In genomic region chr16:91382261-91382790, GRCm38 (mm10) we compare ENCODE assay signal across 29 mouse cellular contexts. TPM values are rescaled to one million over a fixed set of nuclear protein-coding genes. Genes with fewer than 3 reads are reported as not detected.
DNase-seq lines count a peak whose midpoint lies in the region; ATAC-seq and TF ChIP-seq lines count a peak whose summit lies in the region.
"Had no signal": no experiment of that assay in that cellular context is flagged by ENCODE, and none has a peak within 500 bp of the region (broad histone marks: within the 10 kb centered on the region; RNA-seq: fewer than 3 reads in every experiment).

No protein-coding gene starts in this region.

- no peaks in the 10 kb centered on the region for H3K79me2 ChIP-seq in MEL (ENCODE audit: control insufficient read depth, insufficient read depth, low read length, poor library complexity)

- no peak overlapping the region for H3K9ac ChIP-seq in intestine, embryonic 16.5 days (ENCODE audit: low read depth, low read length)
- no peak overlapping the region for H3K9ac ChIP-seq in intestine, embryonic 15.5 days
- H3K9ac ChIP-seq in MEL (ENCODE audit: control insufficient read depth, low read depth, low read length, poor library complexity, severe bottlenecking) = no peak overlapping the region
- no peak overlapping the region for H3K9ac ChIP-seq in liver, embryonic 13.5 days
- H3K9ac ChIP-seq: embryonic facial prominence, embryonic 12.5 days; forebrain, postnatal 0 days; heart, embryonic 15.5 days; hindbrain, embryonic 14.5 days; limb, embryonic 15.5 days; lung, embryonic 15.5 days; midbrain, embryonic 12.5 days; stomach, embryonic 15.5 days had no signal

- ATAC-seq in intestine, embryonic 16.5 days = 0 out of 2 replicates have a peak, but pooled peaks have one; percentile 31
- ATAC-seq in intestine, embryonic 15.5 days = no peak
- ATAC-seq in liver, embryonic 13.5 days (ENCODE audit: low read depth) = no peak
- peak; percentile 78 for ATAC-seq in monocyte, adult 5-6 weeks (replicated peaks; ENCODE audit: insufficient number of reproducible peaks, low FRiP score, low TSS enrichment, poor library complexity, severe bottlenecking)
- ATAC-seq: CD4-positive, CD25-positive, alpha-beta regulatory T cell, adult 4 months; forebrain, postnatal 0 days; inflammation-experienced regulatory T-cells, adult 6 months had no signal

- WGBS in intestine, embryonic 16.5 days = 86% methylated on average over 9 of the region's 9 CpGs
- 89% methylated on average over 9 of the region's 9 CpGs for WGBS in intestine, embryonic 15.5 days
- WGBS in liver, embryonic 13.5 days (ENCODE audit: insufficient replicate concordance) = 63% methylated on average over 9 of the region's 9 CpGs

- no peak for TF ChIP-seq EP300 in MEL (IDR thresholded peaks at IDR 0.05; ENCODE audit: low read depth in 1 of 2, low read length in 2 of 2)

- no peak overlapping the region for H3K4me2 ChIP-seq in intestine, embryonic 16.5 days (ENCODE audit: low read depth, low read length)
- H3K4me2 ChIP-seq in intestine, embryonic 15.5 days (replicated peaks) = no peak overlapping the region
- H3K4me2 ChIP-seq in liver, embryonic 13.5 days = no peak overlapping the region
- H3K4me2 ChIP-seq: embryonic facial prominence, embryonic 12.5 days; heart, embryonic 15.5 days; hindbrain, embryonic 14.5 days; limb, embryonic 15.5 days; lung, embryonic 15.5 days; midbrain, embryonic 12.5 days; stomach, embryonic 15.5 days had no signal

- no peaks in the 10 kb centered on the region for H3K9me3 ChIP-seq in intestine, embryonic 16.5 days (ENCODE audit: control insufficient read depth, low read length)
- H3K9me3 ChIP-seq in intestine, embryonic 15.5 days = no peaks in the 10 kb centered on the region
- H3K9me3 ChIP-seq in MEL (replicated peaks; ENCODE audit: insufficient read depth, low read length) = no peaks in the 10 kb centered on the region
- H3K9me3 ChIP-seq in liver, embryonic 13.5 days (replicated peaks) = no peaks in the 10 kb centered on the region
- H3K9me3 ChIP-seq: embryonic facial prominence, embryonic 12.5 days; heart, embryonic 15.5 days; limb, embryonic 15.5 days; lung, embryonic 15.5 days; midbrain, embryonic 12.5 days; stomach, embryonic 15.5 days had no signal

- H3K4me3 ChIP-seq in intestine, embryonic 16.5 days (ENCODE audit: low read length) = no peak overlapping the region
- H3K4me3 ChIP-seq in intestine, embryonic 15.5 days (replicated peaks) = no peak overlapping the region
- H3K4me3 ChIP-seq in MEL (ENCODE audit: control insufficient read depth in 1 of 2, insufficient read depth in 1 of 2, low read depth in 2 of 2, low read length in 2 of 2) = no peak overlapping the region
- no peak overlapping the region for H3K4me3 ChIP-seq in liver, embryonic 13.5 days (replicated peaks)
- H3K4me3 ChIP-seq: embryonic facial prominence, embryonic 12.5 days; heart, embryonic 15.5 days; left cerebral cortex, adult 2 months; limb, embryonic 15.5 days; lung, embryonic 15.5 days; midbrain, embryonic 12.5 days; stomach, embryonic 15.5 days had no signal

- TF ChIP-seq POLR2A in MEL (IDR thresholded peaks at IDR 0.05; ENCODE audit: control insufficient read depth in 1 of 2, insufficient read depth in 1 of 2, low read depth in 1 of 2, low read length in 2 of 2, poor library complexity in 1 of 2) = no peak

- peaks cover 2% of the 10 kb centered on the region; the same call in 1 of the 2 replicates for H3K36me3 ChIP-seq in intestine, embryonic 16.5 days (ENCODE audit: control insufficient read depth, insufficient read depth, low read length)
- H3K36me3 ChIP-seq in intestine, embryonic 15.5 days = no peaks in the 10 kb centered on the region
- H3K36me3 ChIP-seq in MEL (ENCODE audit: control insufficient read depth in 1 of 2, insufficient read depth in 2 of 2, low read length in 2 of 2) = peaks cover 7 to 11% of the 10 kb centered on the region in 2 experiments
- H3K36me3 ChIP-seq in liver, embryonic 13.5 days = peaks cover 67% of the 10 kb centered on the region
- H3K36me3 ChIP-seq: stomach, embryonic 15.5 days had no signal

- no peak for TF ChIP-seq RAD21 in MEL (IDR thresholded peaks at IDR 0.05; ENCODE audit: low read depth, low read length)

- H3K27me3 ChIP-seq in intestine, embryonic 16.5 days (replicated peaks; ENCODE audit: control insufficient read depth, insufficient read depth, low read length) = no peaks in the 10 kb centered on the region
- no peaks in the 10 kb centered on the region for H3K27me3 ChIP-seq in intestine, embryonic 15.5 days (replicated peaks)
- H3K27me3 ChIP-seq in MEL (ENCODE audit: control insufficient read depth in 1 of 2, insufficient read depth in 2 of 2, low read length in 2 of 2) = no peaks in the 10 kb centered on the region
- H3K27me3 ChIP-seq in liver, embryonic 13.5 days = no peaks in the 10 kb centered on the region
- H3K27me3 ChIP-seq: embryonic facial prominence, embryonic 12.5 days; heart, embryonic 15.5 days; limb, embryonic 15.5 days; lung, embryonic 15.5 days; midbrain, embryonic 12.5 days; stomach, embryonic 15.5 days had no signal

- no peak for TF ChIP-seq CTCF in MEL (IDR thresholded peaks at IDR 0.05 in 2 of 3, conservative IDR thresholded peaks at IDR 0.05 in 1 of 3; ENCODE audit: control insufficient read depth in 1 of 3, insufficient read depth in 1 of 3, low read depth in 2 of 3, low read length in 3 of 3, poor library complexity in 1 of 3, severe bottlenecking in 1 of 3)

- peak; percentile 38 for DNase-seq in MEL (ENCODE audit: low read depth, low spot score)
- DNase-seq in liver, embryonic 13.5 days = no peak
- no peak for DNase-seq in lung, adult 18-20 months
- DNase-seq in right cerebral cortex, adult 2 months (ENCODE audit: low spot score in 2 of 2) = no peak
- DNase-seq: adrenal gland, postnatal 25 days; cerebellum, adult 11-12 months; cerebellum, postnatal 10 days; forebrain, postnatal 0 days; gastrocnemius, postnatal 36 days; heart, postnatal 4 days; left cerebral cortex, postnatal 4 days; lung, postnatal 4 days; right cerebral cortex, postnatal 25 days; thymus, postnatal 25 days had no signal

- H3K4me1 ChIP-seq in intestine, embryonic 16.5 days (ENCODE audit: control insufficient read depth, insufficient read depth, low read length) = peaks cover 24% of the 10 kb centered on the region
- H3K4me1 ChIP-seq in intestine, embryonic 15.5 days (replicated peaks) = peaks cover 14% of the 10 kb centered on the region; the same call in 1 of the 2 replicates
- peaks cover 0 to 9% of the 10 kb centered on the region in 2 experiments; a peak in 2 of 4 replicates for H3K4me1 ChIP-seq in MEL (ENCODE audit: control insufficient read depth in 1 of 2, insufficient read depth in 2 of 2, low read length in 2 of 2)
- peaks cover 69% of the 10 kb centered on the region for H3K4me1 ChIP-seq in liver, embryonic 13.5 days (replicated peaks)

- no peak overlapping the region for H3K27ac ChIP-seq in intestine, embryonic 16.5 days (ENCODE audit: low read length)
- H3K27ac ChIP-seq in intestine, embryonic 15.5 days = no peak overlapping the region
- no peak overlapping the region for H3K27ac ChIP-seq in MEL (ENCODE audit: control insufficient read depth, low read depth, low read length)
- peak overlapping the region; percentile 36 for H3K27ac ChIP-seq in liver, embryonic 13.5 days
- H3K27ac ChIP-seq: embryonic facial prominence, embryonic 12.5 days; heart, embryonic 15.5 days; hindbrain, embryonic 14.5 days; left cerebral cortex, adult 2 months; limb, embryonic 15.5 days; lung, embryonic 15.5 days; midbrain, embryonic 12.5 days; stomach, embryonic 15.5 days had no signal

TF ChIP-seq in MEL, 35 proteins besides CTCF, POLR2A, EP300 and RAD21:
- TF ChIP-seq GATA1 (IDR thresholded peaks at IDR 0.05; ENCODE audit: low read depth, low read length) (0 out of 2 replicates have a peak, but pooled peaks have one; percentile 25), ZMIZ1 (IDR thresholded peaks at IDR 0.05; ENCODE audit: low read depth, low read length) (no peak)

RNA-seq across cellular contexts. Expression of gene Gm21970, which starts 9.2 kb away (rescaled TPM):
- not detected in 2 replicates for polyA plus RNA-seq in intestine, embryonic 16.5 days (2015; fragmentation: Nextera tagmentation; extraction: Ambion mirVana)
- polyA plus RNA-seq in intestine, embryonic 15.5 days (2015; fragmentation: Nextera tagmentation; extraction: Ambion mirVana) = not detected in 2 replicates
- total RNA-seq in MEL (2012; rRNA removed) = not detected in 2 replicates
- polyA plus RNA-seq in MEL (2012; ENCODE audit: insufficient read depth in 1 of 2, insufficient read length in 2 of 2, low read depth in 1 of 2, low replicate concordance in 2 of 2, missing spikeins in 1 of 2) = not detected
- not detected in 2 replicates for polyA plus RNA-seq in liver, embryonic 13.5 days (2015; fragmentation: Nextera tagmentation; extraction: Ambion mirVana)
- not detected in 3 replicates for total RNA-seq in monocyte, adult 5-6 weeks (2017)
- total RNA-seq: adrenal gland, postnatal 25 days; forebrain, postnatal 0 days; gastrocnemius, postnatal 36 days; heart, postnatal 4 days; left cerebral cortex, adult 2 months; left cerebral cortex, postnatal 4 days had no signal
- polyA plus RNA-seq: CD4-positive, CD25-positive, alpha-beta regulatory T cell, adult 4 months; embryonic facial prominence, embryonic 12.5 days; forebrain, postnatal 0 days; heart, embryonic 15.5 days; hindbrain, embryonic 14.5 days; kidney, embryonic 14.5 days; limb, embryonic 15.5 days; lung, embryonic 15.5 days; midbrain, embryonic 12.5 days; neural tube, embryonic 11.5 days; stomach, embryonic 15.5 days had no signal

RNA-seq across cellular contexts. Expression of gene Ifnar2, which starts 9.7 kb away (rescaled TPM):
- 45.1 and 45.7 TPM in 2 replicates for polyA plus RNA-seq in intestine, embryonic 16.5 days (2015; fragmentation: Nextera tagmentation; extraction: Ambion mirVana)
- polyA plus RNA-seq in intestine, embryonic 15.5 days (2015; fragmentation: Nextera tagmentation; extraction: Ambion mirVana) = 43.9 and 44.5 TPM in 2 replicates
- total RNA-seq in MEL (2012; rRNA removed) = 21.8 and 24.1 TPM in 2 replicates
- polyA plus RNA-seq in MEL (2012; ENCODE audit: insufficient read depth in 1 of 2, insufficient read length in 2 of 2, low read depth in 1 of 2, low replicate concordance in 2 of 2, missing spikeins in 1 of 2) = 10 to 100 TPM in 1 of 2 experiments, not detected in 1; 38.3 TPM
- 67.4 and 74.0 TPM in 2 replicates for polyA plus RNA-seq in liver, embryonic 13.5 days (2015; fragmentation: Nextera tagmentation; extraction: Ambion mirVana)
- 188 to 243 TPM (median 214 TPM) in 3 replicates for total RNA-seq in monocyte, adult 5-6 weeks (2017)

RNA-seq across cellular contexts. Expression of gene Il10rb, which starts 23.6 kb away (rescaled TPM):
- 103 and 120 TPM in 2 replicates for polyA plus RNA-seq in intestine, embryonic 16.5 days (2015; fragmentation: Nextera tagmentation; extraction: Ambion mirVana)
- 64.8 and 74.4 TPM in 2 replicates for polyA plus RNA-seq in intestine, embryonic 15.5 days (2015; fragmentation: Nextera tagmentation; extraction: Ambion mirVana)
- total RNA-seq in MEL (2012; rRNA removed) = 4.7 and 5.9 TPM in 2 replicates
- polyA plus RNA-seq in MEL (2012; ENCODE audit: insufficient read depth in 1 of 2, insufficient read length in 2 of 2, low read depth in 1 of 2, low replicate concordance in 2 of 2, missing spikeins in 1 of 2) = 10 to 100 TPM in 1 of 2 experiments, not detected in 1; 14.6 TPM
- 25.0 and 28.1 TPM in 2 replicates for polyA plus RNA-seq in liver, embryonic 13.5 days (2015; fragmentation: Nextera tagmentation; extraction: Ambion mirVana)
- total RNA-seq in monocyte, adult 5-6 weeks (2017) = 86.7 to 144 TPM (median 102 TPM) in 3 replicates

Comparison
In these comparisons a context has a peak if more than half of its experiments do, and no peak if none do; other contexts are left out.
1. ATAC-seq: peak in intestine, embryonic 16.5 days (single experiment) and monocyte, adult 5-6 weeks (single experiment); none in intestine, embryonic 15.5 days (single experiment) and liver, embryonic 13.5 days (single experiment).